9 mouse cellular contexts compared by ENCODE assay signal in genomic region chr6:72955517-72956198, GRCm38 (mm10). TPM values are rescaled to one million over a fixed set of nuclear protein-coding genes. Genes with fewer than 3 reads are reported as not detected.
DNase-seq lines count a peak whose midpoint lies in the region; ATAC-seq and TF ChIP-seq lines count a peak whose summit lies in the region.
"Had no signal": no experiment of that assay in that cellular context is flagged by ENCODE, and none has a peak within 500 bp of the region (broad histone marks: within the 10 kb centered on the region; RNA-seq: fewer than 3 reads in every experiment).

No protein-coding gene starts in this region.

- ATAC-seq in kidney, embryonic 15.5 days (replicated peaks; ENCODE audit: low FRiP score), result no peak
- ATAC-seq in forebrain, postnatal 0 days, result no peak
- no peak for ATAC-seq in liver, postnatal 0 days
- no peak for ATAC-seq in stomach, embryonic 16.5 days (ENCODE audit: insufficient read depth, low FRiP score)

- H3K4me1 ChIP-seq in kidney, embryonic 15.5 days, result peaks cover 22% of the 10 kb centered on the region
- peaks cover 11% of the 10 kb centered on the region; the same call in 1 of the 2 replicates for H3K4me1 ChIP-seq in forebrain, postnatal 0 days (ENCODE audit: insufficient read depth)
- peaks cover 26% of the 10 kb centered on the region for H3K4me1 ChIP-seq in liver, postnatal 0 days (ENCODE audit: insufficient read depth)
- H3K4me1 ChIP-seq in stomach, embryonic 16.5 days (ENCODE audit: control insufficient read depth, insufficient read depth, low read length), result peaks cover 15% of the 10 kb centered on the region

- TF ChIP-seq EP300 in liver, postnatal 0 days (IDR thresholded peaks at IDR 0.05; ENCODE audit: low read depth), result no peak

- peak overlapping the region; percentile 63 for H3K4me2 ChIP-seq in kidney, embryonic 15.5 days
- peak overlapping the region; percentile 79 for H3K4me2 ChIP-seq in forebrain, postnatal 0 days (ENCODE audit: low read depth)
- no peak overlapping the region; the same call in 1 of the 2 replicates for H3K4me2 ChIP-seq in liver, postnatal 0 days (ENCODE audit: low read depth, low read length)
- H3K4me2 ChIP-seq in stomach, embryonic 16.5 days (ENCODE audit: low read depth, low read length), result peak overlapping the region; percentile 81; the same call in 1 of the 2 replicates

- no peaks in the 10 kb centered on the region for H3K27me3 ChIP-seq in kidney, embryonic 15.5 days
- no peaks in the 10 kb centered on the region for H3K27me3 ChIP-seq in forebrain, postnatal 0 days (ENCODE audit: insufficient read depth, low read length)
- no peaks in the 10 kb centered on the region for H3K27me3 ChIP-seq in liver, postnatal 0 days (ENCODE audit: insufficient read depth, low read length)
- H3K27me3 ChIP-seq in stomach, embryonic 16.5 days (ENCODE audit: control insufficient read depth, insufficient read depth, low read length), result no peaks in the 10 kb centered on the region

- peak overlapping the region; percentile 81 for H3K27ac ChIP-seq in kidney, embryonic 15.5 days
- peak overlapping the region; percentile 99 for H3K27ac ChIP-seq in forebrain, postnatal 0 days (ENCODE audit: low read depth, low read length)
- peak overlapping the region; percentile 30 for H3K27ac ChIP-seq in liver, postnatal 0 days (ENCODE audit: low read depth)
- H3K27ac ChIP-seq in stomach, embryonic 16.5 days (ENCODE audit: low read length), result peak overlapping the region; percentile 36
- H3K27ac ChIP-seq: liver, embryonic 13.5 days had no signal

- WGBS in kidney, embryonic 15.5 days, result 55% methylated on average over 8 of the region's 8 CpGs
- 40% methylated on average over 8 of the region's 8 CpGs for WGBS in forebrain, postnatal 0 days
- 37% methylated on average over 8 of the region's 8 CpGs for WGBS in liver, postnatal 0 days (ENCODE audit: insufficient replicate concordance)
- 49% methylated on average over 8 of the region's 8 CpGs for WGBS in stomach, embryonic 16.5 days

- H3K9me3 ChIP-seq in kidney, embryonic 15.5 days (replicated peaks), result no peaks in the 10 kb centered on the region
- no peaks in the 10 kb centered on the region for H3K9me3 ChIP-seq in forebrain, postnatal 0 days (ENCODE audit: low read length)
- H3K9me3 ChIP-seq in liver, postnatal 0 days (ENCODE audit: low read length), result no peaks in the 10 kb centered on the region
- H3K9me3 ChIP-seq in stomach, embryonic 16.5 days (replicated peaks; ENCODE audit: control insufficient read depth, low read length), result no peaks in the 10 kb centered on the region
- H3K9me3 ChIP-seq: liver, embryonic 13.5 days had no signal

- H3K9ac ChIP-seq in kidney, embryonic 15.5 days, result no peak overlapping the region
- H3K9ac ChIP-seq in forebrain, postnatal 0 days, result peak overlapping the region; percentile 100
- H3K9ac ChIP-seq in liver, postnatal 0 days (replicated peaks), result no peak overlapping the region
- no peak overlapping the region for H3K9ac ChIP-seq in stomach, embryonic 16.5 days (ENCODE audit: low read length)

- no peak for DNase-seq in kidney, adult 18-20 months
- DNase-seq in ZHBTc4 (ENCODE audit: low read depth, low spot score), result peak; percentile 46
- peak; percentile 34 for DNase-seq in forebrain, postnatal 0 days
- no peak for DNase-seq in liver, postnatal 0 days
- no peak for DNase-seq in layer of hippocampus, postnatal 25 days (ENCODE audit: extremely low spot score in 1 of 2, low spot score in 1 of 2)
- DNase-seq in adrenal gland, adult 8-10 months, result no peak

- TF ChIP-seq CTCF in forebrain, postnatal 0 days (IDR thresholded peaks at IDR 0.05; ENCODE audit: low read depth), result 0 out of 2 replicates have a peak, but pooled peaks have one; percentile 2
- TF ChIP-seq CTCF in liver, postnatal 0 days (IDR thresholded peaks at IDR 0.05; ENCODE audit: low read depth), result no peak

- peak overlapping the region; percentile 85 for H3K4me3 ChIP-seq in kidney, embryonic 15.5 days (replicated peaks)
- peak overlapping the region; percentile 78 for H3K4me3 ChIP-seq in forebrain, postnatal 0 days (ENCODE audit: low read depth, low read length)
- 0 out of 2 replicates have a peak overlapping the region, but pooled peaks have one; percentile 80 for H3K4me3 ChIP-seq in liver, postnatal 0 days (ENCODE audit: low read depth, low read length)
- peak overlapping the region; percentile 87; the same call in 1 of the 2 replicates for H3K4me3 ChIP-seq in stomach, embryonic 16.5 days (replicated peaks; ENCODE audit: low read length)

- no peaks in the 10 kb centered on the region for H3K36me3 ChIP-seq in kidney, embryonic 15.5 days
- H3K36me3 ChIP-seq in forebrain, postnatal 0 days (ENCODE audit: insufficient read depth), result no peaks in the 10 kb centered on the region
- H3K36me3 ChIP-seq in liver, postnatal 0 days (replicated peaks; ENCODE audit: insufficient read depth, low read length), result no peaks in the 10 kb centered on the region
- no peaks in the 10 kb centered on the region for H3K36me3 ChIP-seq in stomach, embryonic 16.5 days (ENCODE audit: control insufficient read depth, insufficient read depth, low read length)
- H3K36me3 ChIP-seq: liver, embryonic 13.5 days had no signal

RNA-seq across cellular contexts. Expression of gene Tmsb10, which starts 2.9 kb away (rescaled TPM):
- polyA plus RNA-seq in kidney, embryonic 15.5 days (2015; fragmentation: Nextera tagmentation; extraction: Ambion mirVana), result 2,212 and 2,256 TPM in 2 replicates
- total RNA-seq in forebrain, postnatal 0 days (2014; rRNA removed), result 862 and 4,132 TPM in 2 replicates
- polyA plus RNA-seq in forebrain, postnatal 0 days (2015; fragmentation: Nextera tagmentation; extraction: Ambion mirVana), result 5,770 and 6,801 TPM in 2 replicates
- polyA plus RNA-seq in liver, postnatal 0 days (2015; fragmentation: Nextera tagmentation; extraction: Ambion mirVana), result 320 and 328 TPM in 2 replicates
- polyA plus RNA-seq in stomach, embryonic 16.5 days (2015; fragmentation: Nextera tagmentation; extraction: Ambion mirVana), result 1,289 and 1,748 TPM in 2 replicates
- 100 to 1,000 TPM; 408 to 418 TPM for total RNA-seq in layer of hippocampus, postnatal 25 days (2021)
- total RNA-seq in adrenal gland, adult 8-10 months (2022), result 100 to 1,000 TPM in 3 of 4 experiments, 10 to 100 TPM in 1; 94.6 to 217 (median 164) TPM

RNA-seq across cellular contexts. Expression of gene Kcmf1, which starts 55.9 kb away (rescaled TPM):
- 33.1 and 36.6 TPM in 2 replicates for polyA plus RNA-seq in kidney, embryonic 15.5 days (2015; fragmentation: Nextera tagmentation; extraction: Ambion mirVana)
- total RNA-seq in forebrain, postnatal 0 days (2014; rRNA removed), result 80.5 and 87.7 TPM in 2 replicates
- polyA plus RNA-seq in forebrain, postnatal 0 days (2015; fragmentation: Nextera tagmentation; extraction: Ambion mirVana), result 46.4 and 50.1 TPM in 2 replicates
- 32.9 and 33.5 TPM in 2 replicates for polyA plus RNA-seq in liver, postnatal 0 days (2015; fragmentation: Nextera tagmentation; extraction: Ambion mirVana)
- polyA plus RNA-seq in stomach, embryonic 16.5 days (2015; fragmentation: Nextera tagmentation; extraction: Ambion mirVana), result 25.0 and 25.9 TPM in 2 replicates
- 10 to 100 TPM; 60.1 to 65.6 TPM for total RNA-seq in layer of hippocampus, postnatal 25 days (2021)
- total RNA-seq in adrenal gland, adult 8-10 months (2022), result 10 to 100 TPM; 70.8 to 89.2 (median 76.8) TPM

Comparison
In these comparisons a context has a peak if more than half of its experiments do, and no peak if none do; other contexts are left out.
1. H3K27ac ChIP-seq: peak in every context shown above with its lines; median percentile 99 in forebrain, postnatal 0 days; 81 in kidney, embryonic 15.5 days; 36 in stomach, embryonic 16.5 days; 30 in liver, postnatal 0 days.
2. DNase-seq: peak in ZHBTc4 (single experiment) and forebrain, postnatal 0 days (single experiment); none in kidney, adult 18-20 months (single experiment), liver, postnatal 0 days (single experiment), layer of hippocampus, postnatal 25 days (0 of 2) and adrenal gland, adult 8-10 months (single experiment).
3. Peak in every context shown above with its lines, with median percentiles within 50 percentile points of each other: H3K4me3 ChIP-seq.